Mouse (Mus musculus): ENCODE data around the gene Majin.
A peak's percentile ranks its signal among the peaks of the same experiment; 100 is the strongest.

The Majin gene

DNA sequence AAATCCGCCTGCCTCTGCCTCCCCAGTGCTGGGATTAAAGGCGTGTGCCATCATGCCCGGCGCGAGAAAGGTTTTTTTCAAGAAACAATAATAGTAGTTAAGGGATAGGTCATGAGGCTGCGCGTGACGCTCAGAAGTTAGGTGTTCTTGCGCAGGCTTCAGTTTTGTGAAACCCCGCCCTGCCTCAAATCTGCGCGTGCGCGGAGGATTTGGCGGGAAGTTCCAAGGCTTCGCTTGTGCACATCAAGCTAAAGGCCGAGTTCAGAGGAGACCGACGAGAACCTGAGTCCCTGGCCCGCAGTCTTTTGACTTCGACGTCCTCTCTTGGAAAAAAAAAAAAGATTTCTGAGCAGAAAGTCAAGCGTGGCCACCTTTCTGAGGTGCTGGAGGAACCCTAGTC, at the start of gene Majin:
TSS of gene Majin (plus strand) at position 258 of the 400 bp plus-strand sequence.
- DNase-seq = no peak

- DNase-seq = no peak
Observed at GRCm38 (mm10) chr19:6136397-6136796, 47.8 kb upstream of the Majin start.

- no peak for DNase-seq
Observed at GRCm38 (mm10) chr19:6139701-6140100, 44.5 kb upstream of the Majin start.

- no peak for DNase-seq
Observed at GRCm38 (mm10) chr19:6140374-6140677, 43.9 kb upstream of the Majin start.

- DNase-seq = peak; percentile 94
Observed at GRCm38 (mm10) chr19:6140678-6141393, 43.4 kb upstream of the Majin start, which contains the start of gene Batf2. Gene Batf2 (plus strand): TSS chr19:6140983.

- peak; percentile 91 for DNase-seq
Observed at GRCm38 (mm10) chr19:6141394-6141749, 42.8 kb upstream of the Majin start, which contains the start of gene Arl2. Gene Arl2 (minus strand): TSS chr19:6141548.

DNA sequence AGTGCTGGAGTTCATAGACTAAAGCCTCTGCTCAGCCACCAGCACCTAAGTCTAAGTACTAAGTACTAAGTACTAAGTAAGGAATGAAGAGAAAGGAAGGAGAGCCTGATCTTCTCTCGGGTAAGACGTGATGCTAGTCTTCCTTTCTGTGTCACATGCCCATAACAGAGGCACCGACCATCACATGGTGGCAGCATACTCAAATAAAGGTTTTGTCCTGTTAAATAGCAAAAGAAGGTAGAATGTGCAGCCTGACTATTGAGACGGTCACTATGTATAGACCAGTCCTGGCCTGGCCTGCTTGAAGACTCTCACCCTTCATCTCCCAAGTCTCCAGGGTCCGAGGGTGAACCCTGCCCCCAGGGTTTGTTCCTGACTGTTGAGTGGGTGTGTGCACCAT, 39.3 kb upstream of the Majin start:
- DNase-seq = no peak

DNA sequence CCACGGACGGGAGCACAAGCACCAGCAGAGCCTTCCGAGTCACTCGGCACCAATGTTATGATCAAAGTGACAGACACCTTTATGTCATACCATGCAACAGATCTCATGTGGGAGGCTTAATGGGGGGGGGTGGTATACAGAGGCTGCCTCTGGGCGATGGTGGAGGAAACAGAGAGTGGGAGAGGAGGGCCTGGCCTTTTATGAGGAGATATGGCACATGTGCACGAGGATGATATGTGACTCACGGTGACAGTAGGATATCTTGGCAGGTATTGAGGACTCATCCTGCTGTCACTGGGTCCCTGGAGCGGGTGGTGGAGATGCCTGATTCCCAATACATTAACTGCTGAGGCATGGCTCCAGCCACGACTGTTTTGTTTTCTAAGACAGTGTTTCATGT, 29.0 kb upstream of the Majin start:
- DNase-seq = no peak

DNA sequence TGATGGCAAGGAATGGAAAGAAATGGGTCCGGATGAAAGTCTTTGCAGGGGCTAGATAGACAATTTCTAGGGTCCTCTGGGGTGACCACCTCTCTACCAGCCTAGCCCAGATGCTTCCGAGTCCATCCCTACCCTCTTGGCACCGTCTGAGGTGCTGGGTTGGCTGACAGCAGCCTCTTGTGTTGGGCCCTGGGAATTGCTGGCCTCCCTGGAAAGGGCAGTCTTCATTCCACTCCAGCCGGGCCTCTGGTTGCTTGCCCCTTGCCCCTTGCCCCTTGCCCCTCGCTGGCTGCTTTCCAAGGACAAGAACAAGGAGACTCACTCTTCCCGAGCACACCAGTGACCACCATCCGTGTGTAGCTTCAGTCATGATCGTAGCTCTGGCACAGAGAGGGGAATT, 27.8 kb upstream of the Majin start:
- DNase-seq = no peak

- DNase-seq = no peak
Observed at GRCm38 (mm10) chr19:6157220-6157619, 27.0 kb upstream of the Majin start.

DNA sequence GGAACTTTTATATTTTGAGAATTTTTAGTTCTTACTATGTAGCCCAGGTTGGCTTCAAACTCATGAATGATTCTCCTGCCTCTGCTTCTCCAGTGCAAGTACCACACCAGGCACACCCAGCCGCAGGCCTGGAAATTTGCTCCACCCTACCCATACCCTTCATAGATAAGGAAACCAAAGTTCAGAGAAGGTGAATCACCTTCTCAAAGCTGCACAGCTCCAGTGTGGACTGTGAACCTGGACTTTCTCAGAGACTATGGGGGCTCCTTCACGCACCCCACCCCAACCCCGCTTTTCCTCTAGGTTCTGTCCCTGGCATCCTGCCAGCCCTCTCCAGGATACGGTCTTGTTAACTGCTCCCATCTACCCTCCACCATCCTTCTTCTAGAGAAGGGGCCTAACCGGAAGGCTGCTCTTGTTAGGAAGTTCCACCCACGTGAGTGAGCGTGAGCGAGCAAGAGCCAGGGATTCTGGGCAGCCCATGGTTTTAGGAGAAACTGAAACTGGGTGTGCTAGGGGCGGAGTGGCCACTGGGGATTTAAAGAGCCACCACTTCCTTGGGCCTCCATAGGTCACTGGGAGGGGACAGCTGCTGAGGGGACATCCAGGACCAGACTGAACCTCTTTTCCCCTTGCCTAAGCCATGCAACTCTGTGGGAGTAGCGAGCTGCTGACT, 20.2 kb upstream of the Majin start:
- peak; percentile 19 for DNase-seq

DNA sequence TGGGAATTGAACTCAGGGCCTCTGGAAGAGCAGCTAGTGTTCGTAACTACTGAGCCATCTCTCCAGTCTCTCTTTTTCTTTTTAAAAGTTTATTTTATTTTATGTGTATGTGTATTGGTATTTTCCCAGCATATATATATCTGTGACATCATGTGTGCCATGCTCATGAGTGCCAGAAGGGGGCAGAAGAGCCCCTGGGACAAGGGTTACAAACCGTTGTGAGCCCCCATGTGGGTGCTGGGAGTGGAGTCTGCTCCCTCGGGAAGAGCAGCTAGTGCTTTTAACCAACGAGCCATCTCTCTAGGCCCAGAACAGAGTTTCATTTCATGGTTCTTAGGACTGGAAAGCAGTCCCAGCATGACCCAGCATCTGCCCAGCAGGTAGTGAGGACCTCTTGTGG, 17.4 kb upstream of the Majin start:
- no peak for DNase-seq

- no peak for DNase-seq
Observed at GRCm38 (mm10) chr19:6171215-6171614, 13.0 kb upstream of the Majin start.

- DNase-seq = peak; percentile 9
Observed at GRCm38 (mm10) chr19:6174771-6175170, 9.4 kb upstream of the Majin start.

GRCm38 (mm10) chr19:6178775-6179174, 5.4 kb upstream of the Majin start:
- DNase-seq = no peak

DNA sequence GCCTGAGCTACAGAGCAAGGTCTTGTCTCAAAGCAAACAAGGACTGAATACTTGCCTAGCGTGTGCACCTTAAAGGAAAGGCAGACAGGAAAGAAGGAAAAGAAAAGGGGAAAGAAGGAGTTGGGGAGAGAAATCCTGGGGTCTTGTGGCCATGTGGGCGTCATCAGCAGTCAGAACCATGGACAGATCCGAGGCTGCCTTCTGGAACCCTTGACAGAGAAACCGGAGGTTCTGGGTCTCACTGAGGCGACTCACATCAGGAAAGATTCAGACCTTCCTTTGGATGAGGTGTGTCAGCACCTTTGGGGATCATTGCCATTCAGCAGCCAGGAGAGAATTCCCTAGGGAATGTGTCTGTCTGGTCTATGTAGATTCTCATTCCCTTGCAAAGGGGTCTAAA, 2.6 kb upstream of the Majin start:
- no peak for DNase-seq

DNA sequence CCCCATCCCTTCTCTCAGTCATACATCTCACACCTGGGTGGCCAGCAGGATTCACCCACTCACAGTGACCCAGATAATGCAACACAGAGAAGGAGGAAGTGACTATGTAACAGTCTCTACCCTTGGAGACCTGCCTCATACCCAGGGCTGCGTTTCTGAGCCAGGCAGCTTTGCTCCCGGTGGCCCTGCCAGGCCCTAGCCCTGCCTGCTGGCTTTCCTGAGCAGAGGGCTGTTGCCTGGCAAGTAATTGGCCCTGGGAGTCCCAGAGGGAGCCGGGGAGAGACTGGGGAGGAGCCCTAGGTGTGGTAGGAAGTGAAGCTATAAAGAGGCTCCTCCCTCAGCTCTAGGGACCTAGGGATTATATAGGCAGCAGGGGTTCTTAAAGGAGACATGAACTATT, 1.7 kb upstream of the Majin start:
- no peak for DNase-seq

DNA sequence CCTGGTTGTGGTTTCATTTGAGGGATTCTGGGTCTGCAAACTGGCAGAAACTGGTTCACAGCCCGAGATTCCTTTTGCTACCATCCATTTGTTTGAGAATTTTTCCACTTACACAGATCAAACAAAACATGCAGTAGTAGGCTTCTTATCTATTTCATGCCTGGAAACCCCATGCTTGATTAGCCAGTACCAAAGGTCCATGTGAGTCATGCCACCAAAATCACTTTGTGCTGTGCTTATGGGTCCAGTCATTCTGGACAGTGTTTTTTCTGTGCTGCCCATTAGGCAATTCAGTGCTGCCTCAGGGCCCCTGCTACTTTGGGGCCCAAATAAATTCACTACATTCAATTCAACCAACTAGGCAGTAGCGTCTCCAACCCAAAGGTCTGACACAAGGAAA, 20.1 kb downstream of the Majin start:
- DNase-seq = no peak

GRCm38 (mm10) chr19:6206716-6207115, 22.5 kb downstream of the Majin start:
- no peak for DNase-seq

DNA sequence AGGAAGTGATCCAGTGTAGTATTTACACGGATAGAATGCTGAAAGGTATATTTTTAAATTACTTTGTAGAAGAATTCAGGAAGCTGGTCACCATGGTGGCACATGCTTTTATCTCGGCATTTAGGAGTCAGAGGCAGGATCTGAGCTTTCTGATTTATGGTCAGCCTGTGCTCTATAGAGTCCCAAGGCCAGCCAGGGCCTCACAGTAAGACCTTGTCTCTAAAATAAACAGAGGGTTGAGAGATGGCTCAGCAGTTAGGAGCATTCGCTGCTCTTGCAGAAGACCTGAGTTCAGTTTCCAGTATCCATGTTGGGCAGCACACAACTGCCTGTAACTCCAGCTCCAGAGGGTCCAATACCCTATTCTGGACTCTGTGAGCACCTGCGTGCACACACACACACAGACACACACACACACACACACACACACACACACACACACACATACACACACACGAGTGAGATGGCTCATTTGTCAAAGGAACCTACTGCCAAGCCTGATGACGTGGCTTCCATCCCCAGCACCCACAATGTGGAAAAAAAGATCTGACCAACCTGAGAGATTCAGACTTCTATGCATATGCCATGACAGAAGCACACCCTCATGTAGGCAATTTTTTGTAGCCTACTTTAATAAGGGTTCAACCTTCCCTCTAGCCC, 32.0 kb downstream of the Majin start:
- no peak for DNase-seq

DNA sequence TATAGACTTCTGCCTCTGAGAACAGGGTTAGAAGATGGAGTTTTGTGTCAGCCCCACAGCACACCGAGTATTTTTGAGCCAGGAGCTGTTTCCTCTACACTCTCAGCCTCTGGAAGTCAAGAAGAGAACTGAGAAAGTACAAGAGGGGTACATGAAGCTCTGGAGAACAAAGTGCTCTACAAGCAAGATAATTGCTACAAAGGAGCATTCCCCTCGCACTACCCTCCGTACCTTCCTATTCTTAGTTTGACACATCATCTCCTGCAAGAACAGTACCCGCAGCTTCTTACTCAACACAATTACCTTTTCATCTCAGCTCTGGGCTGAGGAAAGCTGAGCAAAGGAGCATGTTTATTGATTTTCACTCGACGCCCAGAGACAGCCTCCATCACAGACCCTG, 34.4 kb downstream of the Majin start:
- no peak for DNase-seq

GRCm38 (mm10) chr19:6226135-6226534, 41.9 kb downstream of the Majin start, which contains the start of gene Gpha2:
Gene Gpha2 (plus strand): TSS chr19:6226380.
- DNase-seq = no peak

- no peak for DNase-seq
Observed at GRCm38 (mm10) chr19:6226763-6227162, 42.6 kb downstream of the Majin start.

DNA sequence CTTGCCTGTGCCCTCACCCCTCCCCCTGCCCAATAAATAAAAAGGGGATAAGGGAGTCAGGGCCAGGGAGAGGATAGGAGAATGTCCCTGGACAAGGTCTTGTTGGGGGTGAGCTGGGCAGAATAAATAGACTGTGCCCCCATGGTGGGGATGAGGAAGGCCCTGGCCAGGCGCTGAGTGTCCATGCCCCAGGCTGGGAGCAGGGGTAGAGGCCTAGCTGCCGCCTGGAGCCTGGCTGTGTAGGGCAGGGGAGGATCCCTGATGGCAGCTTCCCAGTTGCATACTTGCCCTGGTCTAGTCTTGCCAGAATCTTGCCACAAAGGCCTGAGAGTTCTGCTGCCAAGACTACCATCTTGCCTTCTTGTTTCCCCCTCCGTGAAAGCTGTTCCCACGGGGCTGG, 43.7 kb downstream of the Majin start:
- no peak for DNase-seq
